Mouse (Mus musculus) urinary bladder, postnatal 4 days (tissue): Measurements from ENCODE around the gene Asb6.

Experiments used
- DNase-seq, 2 experiments: peaks; one replicate each; pipeline ENCODE4 v3.0.0; 2021 to 2022; ENCODE audit warnings: low spot score in 2 of 2

The Asb6 gene

DNA sequence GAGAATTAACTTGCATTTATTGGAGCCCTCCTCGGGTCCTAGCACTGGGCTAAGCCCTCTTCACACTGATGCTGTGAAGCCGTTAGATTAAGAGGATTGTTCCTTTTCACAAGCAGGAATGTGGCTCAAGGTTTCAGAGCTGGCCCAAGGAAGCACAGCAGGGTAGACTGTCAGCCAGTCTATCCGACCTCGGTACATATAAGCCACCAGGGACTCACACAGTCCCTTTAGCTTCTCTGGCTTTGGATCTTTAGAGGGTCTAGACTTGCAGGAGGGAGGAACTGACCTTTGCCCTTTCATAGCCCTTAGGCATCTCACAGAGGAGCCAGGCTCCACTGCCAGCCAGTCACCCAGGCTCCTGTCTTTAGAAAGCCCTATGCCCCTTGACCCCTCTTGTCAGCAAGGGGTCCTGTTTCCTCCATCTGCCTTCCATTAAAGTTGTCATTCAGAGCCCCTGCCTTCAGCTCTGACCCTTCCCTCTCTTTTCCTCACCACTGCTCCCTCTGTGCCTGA is at the start of gene Asb6:
Gene Asb6, minus strand, starts transcription at position 51 of the 513 bp plus-strand sequence.
- DNase-seq, result no peak

DNA sequence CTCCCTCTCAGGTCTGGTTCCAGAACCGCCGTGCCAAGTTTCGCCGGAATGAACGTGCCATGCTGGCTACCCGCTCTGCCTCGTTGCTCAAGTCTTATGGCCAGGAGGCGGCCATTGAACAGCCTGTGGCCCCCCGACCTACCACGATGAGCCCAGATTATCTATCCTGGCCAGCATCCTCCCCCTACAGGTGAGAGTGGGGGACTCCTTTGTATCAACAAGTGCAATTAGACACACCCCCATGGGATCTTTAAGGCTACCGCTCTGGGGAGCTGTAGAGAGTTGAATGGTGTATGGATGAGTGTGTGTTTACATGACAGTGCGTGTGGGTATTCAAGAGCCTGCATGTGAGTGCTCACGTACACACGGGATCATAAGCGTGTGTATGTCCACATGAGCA is 49.3 kb upstream of the Asb6 start:
- no peak for DNase-seq

DNA sequence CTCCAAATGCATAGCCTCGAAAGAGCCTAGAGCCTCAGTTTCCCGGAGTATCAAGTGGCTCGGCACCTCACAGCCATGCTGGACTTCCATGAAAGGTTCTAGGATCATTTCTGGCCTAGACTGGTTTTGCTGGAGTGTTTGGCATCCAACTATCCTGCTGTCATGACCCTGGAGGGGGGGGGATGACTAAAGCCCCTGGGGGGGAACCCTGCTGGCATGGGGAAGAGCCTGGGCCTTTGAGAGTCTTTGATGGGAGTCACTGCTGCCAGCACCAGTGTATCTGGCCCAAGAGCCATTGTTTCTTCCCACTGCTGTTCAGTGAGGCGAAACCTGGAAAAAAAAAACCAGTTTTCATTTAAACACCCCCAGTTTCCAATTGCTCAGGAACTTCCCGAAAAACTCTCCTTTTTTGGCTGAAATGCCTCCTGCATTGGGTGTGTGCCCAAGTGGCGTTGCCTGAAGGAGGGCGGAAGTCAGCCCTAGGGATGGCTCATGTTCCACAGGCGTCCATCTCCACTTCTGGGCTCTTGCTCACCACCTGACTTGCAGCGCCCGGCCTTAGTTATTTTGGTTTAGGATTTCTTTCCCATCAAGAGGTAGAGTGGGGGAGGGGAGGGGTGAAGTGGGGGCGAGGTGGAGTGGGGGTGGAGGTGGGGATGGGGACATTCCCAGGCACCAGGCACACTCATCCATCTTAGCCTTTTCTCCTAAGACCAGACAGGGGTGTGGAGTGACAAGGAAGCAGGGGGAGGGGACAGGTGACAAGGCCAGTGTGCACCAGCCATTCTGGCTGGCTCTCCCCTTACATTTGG is 45.7 kb upstream of the Asb6 start:
- no peak for DNase-seq

DNA sequence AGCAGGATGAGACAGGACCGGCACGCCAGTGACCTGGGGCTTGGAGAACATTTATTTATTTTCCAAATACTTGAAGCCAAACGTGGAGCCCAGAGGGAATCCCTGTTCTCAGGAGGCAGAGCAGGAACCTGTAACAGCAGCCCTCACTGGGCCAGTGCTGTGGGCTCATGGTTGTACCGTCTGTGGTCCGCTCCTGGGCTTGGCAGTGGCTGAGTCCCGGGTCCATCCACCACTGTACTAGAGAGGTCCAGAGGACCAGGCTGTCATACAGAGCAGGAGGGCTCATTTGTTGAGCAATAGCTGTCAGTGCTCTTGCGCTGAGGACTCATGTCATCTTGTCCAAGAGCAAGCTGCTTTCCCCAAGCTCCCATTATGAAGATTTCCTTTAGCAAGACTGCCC is 45.0 kb upstream of the Asb6 start:
- no peak for DNase-seq

GRCm38 (mm10) chr2:30874445-30874844 is 44.3 kb upstream of the Asb6 start:
- DNase-seq, result no peak

DNA sequence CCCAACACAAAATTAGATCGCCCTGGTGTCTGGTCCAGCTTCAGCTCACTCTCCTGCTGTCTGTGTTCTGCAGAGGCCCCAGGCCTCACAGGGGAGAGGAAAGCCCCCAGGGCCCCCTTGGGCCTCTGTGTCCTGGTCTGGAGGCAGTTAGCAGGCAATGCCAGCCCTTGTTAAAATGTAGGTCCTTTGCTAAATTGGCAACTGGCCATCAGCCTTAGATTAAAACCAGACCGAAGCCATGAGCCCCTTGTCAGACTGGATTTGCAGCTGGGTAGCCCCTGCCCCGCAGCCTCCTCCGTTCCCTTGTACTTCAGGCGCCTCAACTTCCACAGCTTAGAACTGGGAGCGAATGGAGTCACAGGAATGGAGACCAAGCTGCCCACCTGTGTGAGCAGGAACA is 42.5 kb upstream of the Asb6 start:
- DNase-seq, result no peak

GRCm38 (mm10) chr2:30870863-30871262 is 40.7 kb upstream of the Asb6 start:
- no peak for DNase-seq

DNA sequence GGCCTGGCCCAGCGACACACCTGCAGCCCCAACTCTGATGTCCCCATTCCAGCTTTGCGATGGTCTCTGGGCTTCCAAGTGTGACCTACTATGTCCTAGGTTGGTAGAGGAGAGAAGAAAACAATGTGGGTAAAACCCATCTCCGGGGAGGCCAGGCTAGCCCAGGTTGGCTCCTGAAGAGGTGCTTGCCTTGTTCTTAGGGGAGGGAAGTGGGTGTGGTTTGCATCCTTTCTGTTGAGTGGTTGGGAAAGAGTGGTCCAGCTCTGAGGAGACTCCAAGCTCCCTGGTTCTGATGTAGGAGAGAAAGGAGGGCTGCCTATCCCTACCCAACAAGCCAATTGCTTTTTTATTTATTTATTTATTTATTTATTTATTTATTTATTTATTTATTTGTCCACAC is 35.3 kb upstream of the Asb6 start:
- no peak for DNase-seq

DNA sequence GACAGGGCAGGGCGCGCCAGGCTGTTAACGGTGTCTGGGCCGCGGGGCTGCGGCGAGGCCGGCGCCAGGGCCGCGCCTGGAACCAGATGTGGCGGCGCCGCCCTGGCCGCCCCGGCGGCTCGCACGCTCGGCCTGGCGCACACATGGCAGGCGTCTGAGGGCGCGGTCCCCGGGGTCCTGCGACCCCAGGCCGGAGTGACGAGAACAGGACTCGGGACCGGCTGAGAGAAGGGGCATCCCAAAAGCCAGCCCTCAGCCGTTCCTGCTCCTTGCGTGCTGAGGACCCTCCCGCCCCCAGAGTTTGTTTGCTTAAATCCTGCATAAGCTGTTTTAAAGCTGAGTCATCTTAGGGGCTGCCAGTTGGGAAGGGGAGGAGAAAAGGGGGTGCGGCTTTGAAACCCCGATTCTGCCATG is 34.8 kb upstream of the Asb6 start:
- DNase-seq, result peak in 1 of 2 experiments; percentile 35

DNA sequence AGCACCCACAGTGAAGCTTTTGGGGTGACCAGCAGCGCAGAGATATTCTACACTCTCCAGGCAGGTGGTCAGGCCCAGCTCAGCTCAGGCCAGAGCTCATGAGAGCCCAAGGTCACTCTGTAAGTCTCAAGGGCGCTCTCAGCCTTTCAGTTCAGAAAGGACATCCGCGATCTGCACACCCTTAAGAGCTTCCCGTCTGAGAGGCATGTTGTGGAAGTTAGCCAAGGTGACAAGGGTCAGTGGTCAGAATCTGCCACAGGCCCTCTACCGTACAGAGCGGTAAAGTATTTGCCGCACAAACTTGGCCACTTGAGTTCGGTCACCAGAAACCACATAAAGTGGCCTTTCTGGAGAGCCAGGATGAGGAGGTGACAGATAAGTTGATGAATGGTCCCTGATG is 33.4 kb upstream of the Asb6 start:
- no peak for DNase-seq

- DNase-seq, result no peak
These were observed 31.9 kb upstream of the Asb6 start for GRCm38 (mm10) chr2:30862081-30862480.

DNA sequence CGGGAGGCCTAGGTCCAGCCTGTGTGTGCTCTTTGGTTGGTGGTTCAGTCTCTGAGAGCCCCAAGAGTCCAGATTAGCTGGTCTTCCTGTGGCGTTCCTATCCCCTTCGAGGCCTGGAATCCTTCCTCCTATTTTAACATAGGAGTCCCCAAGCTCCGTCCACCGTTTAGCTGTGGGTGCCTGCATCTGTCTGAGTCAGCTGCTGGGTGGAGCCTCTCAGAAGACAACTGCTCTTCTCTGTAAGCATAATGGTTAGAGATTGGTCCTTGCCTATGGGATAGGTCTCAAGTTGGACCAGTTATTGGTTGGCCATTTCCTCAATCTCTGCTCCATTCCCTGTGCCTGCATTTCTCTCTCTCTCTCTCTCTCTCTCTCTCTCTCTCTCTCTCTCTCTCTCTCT is 29.6 kb upstream of the Asb6 start:
- no peak for DNase-seq

DNA sequence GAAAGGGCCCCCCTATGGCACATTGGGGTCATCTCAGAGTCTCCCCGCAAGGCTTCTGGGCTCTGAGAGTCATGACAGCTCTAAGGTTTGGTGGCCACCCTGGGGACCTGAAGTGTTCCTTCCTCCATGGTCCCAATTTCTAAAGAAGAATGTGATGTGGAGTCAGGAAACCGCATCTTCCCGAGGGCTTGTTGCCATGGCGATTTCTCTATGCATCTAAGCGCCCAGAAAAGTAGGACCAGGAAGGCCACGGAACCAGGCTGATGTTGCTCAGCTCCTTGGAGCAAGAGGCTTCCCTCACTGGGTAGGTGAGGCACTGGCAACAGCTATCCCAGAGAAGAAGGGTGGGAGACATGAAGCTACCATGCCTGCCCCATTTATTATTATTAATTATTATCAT is 26.9 kb upstream of the Asb6 start:
- DNase-seq, result no peak

DNA sequence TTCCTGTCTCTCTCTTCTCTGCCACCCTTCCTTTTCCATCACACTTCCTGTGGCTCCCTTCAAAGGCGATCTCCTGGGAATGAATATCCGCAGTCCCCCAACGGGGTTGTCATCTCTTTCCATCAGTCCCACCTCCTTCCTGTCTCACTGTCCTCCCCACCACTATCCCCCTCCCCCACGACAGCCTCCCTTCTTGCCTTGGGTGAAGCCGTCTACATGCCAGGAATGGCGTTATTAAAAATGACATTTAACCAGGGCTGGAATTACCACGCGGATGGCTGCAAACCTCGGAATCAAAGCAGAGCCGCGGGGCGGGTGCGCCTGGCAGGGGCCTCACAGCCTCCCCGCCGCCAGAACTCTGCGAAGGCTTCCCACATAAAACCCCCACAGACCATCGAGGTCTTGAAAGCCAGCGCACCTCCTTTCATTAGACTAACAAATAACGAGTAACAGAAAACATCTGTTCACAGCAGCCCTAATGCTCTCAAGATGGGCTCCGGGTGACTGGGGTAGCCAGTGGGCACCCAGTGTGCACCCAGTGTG is 22.7 kb upstream of the Asb6 start:
- DNase-seq, result no peak

- no peak for DNase-seq
These were observed 20.4 kb upstream of the Asb6 start for GRCm38 (mm10) chr2:30850581-30850980.

- DNase-seq, result no peak
These were observed 18.1 kb upstream of the Asb6 start for GRCm38 (mm10) chr2:30848184-30848583.

- no peak for DNase-seq
These were observed 16.6 kb upstream of the Asb6 start for GRCm38 (mm10) chr2:30846723-30847122.

DNA sequence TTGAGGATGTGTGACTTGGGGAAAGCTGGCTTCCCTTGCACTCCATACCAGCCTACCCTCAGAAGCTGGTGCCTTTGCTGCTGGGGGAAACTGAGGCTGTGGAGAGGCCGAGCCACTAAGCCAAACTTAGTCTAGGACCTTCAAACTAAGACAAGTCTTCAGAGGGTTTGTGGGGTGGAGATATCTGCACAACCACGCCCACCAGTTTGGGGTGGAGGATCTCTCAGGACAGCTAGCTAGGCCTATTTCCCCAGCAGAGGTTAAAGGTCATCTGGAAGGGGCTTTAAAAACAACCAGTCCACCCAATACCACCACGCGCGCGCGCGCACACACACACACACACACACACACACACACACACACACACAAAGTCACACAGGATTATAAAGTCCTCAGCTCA is 16.1 kb upstream of the Asb6 start:
- DNase-seq, result no peak

DNA sequence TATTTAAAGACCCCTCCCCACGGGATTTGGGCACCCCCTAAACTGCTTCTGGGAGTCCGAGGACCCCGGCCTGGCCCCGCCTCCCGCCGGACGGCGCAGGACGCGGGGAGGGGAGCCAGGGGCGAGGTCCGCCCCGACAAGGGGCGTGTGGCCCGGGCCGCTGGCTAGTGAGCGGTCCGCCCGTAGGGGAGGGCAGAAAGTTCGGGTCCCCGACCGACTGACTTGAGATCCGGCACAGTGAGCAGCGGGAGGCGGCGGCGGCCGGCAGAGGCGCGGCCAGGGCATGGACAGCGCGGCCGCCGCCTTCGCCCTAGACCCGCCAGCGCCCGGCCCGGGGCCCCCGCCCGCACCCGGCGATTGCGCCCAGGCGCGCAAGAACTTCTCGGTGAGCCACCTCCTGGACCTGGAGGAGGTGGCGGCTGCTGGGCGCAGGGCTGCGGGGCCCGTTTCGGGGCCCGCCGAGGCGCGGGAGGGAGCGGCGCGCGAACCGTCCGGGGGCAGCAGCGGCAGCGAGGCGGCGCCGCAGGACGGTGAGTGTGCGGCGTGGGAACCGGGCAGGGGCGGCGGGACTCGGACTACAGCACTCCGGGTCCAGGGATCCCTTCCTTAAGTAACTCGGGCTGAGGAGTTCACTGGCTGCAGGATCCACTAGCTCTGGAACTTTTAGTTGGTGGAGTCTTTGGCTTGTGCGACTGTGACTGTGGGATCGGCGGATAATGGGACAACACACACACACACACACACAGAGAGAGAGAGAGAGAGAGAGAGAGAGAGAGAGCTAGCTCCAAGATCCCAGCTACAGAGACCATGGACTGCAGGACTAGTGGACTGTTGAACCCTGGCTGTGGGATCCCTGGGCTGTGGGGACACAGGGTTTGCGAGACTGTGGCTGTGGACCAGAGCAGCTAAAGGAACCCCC is 15.3 kb upstream of the Asb6 start:
- DNase-seq, result no peak

GRCm38 (mm10) chr2:30842615-30843014 is 12.5 kb upstream of the Asb6 start:
- DNase-seq, result no peak

- DNase-seq, result no peak
These were observed 6.3 kb upstream of the Asb6 start for GRCm38 (mm10) chr2:30836238-30836990.
